Mouse (Mus musculus): Measurements from ENCODE around the gene Ugt8a.

Ugt8a gene

GRCm38 (mm10) chr3:125938092-125938755, at the start of gene Ugt8a:
Gene Ugt8a, minus strand, starts transcription at chr3:125938619.
- DNase-seq (ENCODE audit: low read depth, low spot score) = no peak

- no peak for DNase-seq (ENCODE audit: low read depth, low spot score)
These were observed 48.2 kb upstream of the Ugt8a start for GRCm38 (mm10) chr3:125986639-125987038.

GRCm38 (mm10) chr3:125983707-125984420, 45.4 kb upstream of the Ugt8a start:
- DNase-seq (ENCODE audit: low read depth, low spot score) = no peak

- no peak for DNase-seq (ENCODE audit: low read depth, low spot score)
These were observed 41.1 kb upstream of the Ugt8a start for GRCm38 (mm10) chr3:125979475-125979874.

- no peak for DNase-seq (ENCODE audit: low read depth, low spot score)
These were observed 37.5 kb upstream of the Ugt8a start for GRCm38 (mm10) chr3:125975899-125976298.

GRCm38 (mm10) chr3:125969458-125969857, 31.0 kb upstream of the Ugt8a start:
- no peak for DNase-seq (ENCODE audit: low read depth, low spot score)

- no peak for DNase-seq (ENCODE audit: low read depth, low spot score)
These were observed 17.9 kb upstream of the Ugt8a start for GRCm38 (mm10) chr3:125956196-125956885.

- no peak for DNase-seq (ENCODE audit: low read depth, low spot score)
These were observed 16.5 kb upstream of the Ugt8a start for GRCm38 (mm10) chr3:125954881-125955280.

GRCm38 (mm10) chr3:125940811-125941210, 2.4 kb upstream of the Ugt8a start:
- DNase-seq (ENCODE audit: low read depth, low spot score) = no peak

GRCm38 (mm10) chr3:125938756-125939109, 314 bp upstream of the Ugt8a start:
- DNase-seq (ENCODE audit: low read depth, low spot score) = no peak

- no peak for DNase-seq (ENCODE audit: low read depth, low spot score)
These were observed 805 bp downstream of the Ugt8a start for GRCm38 (mm10) chr3:125937536-125938091.

GRCm38 (mm10) chr3:125935796-125936195, 2.6 kb downstream of the Ugt8a start:
- DNase-seq (ENCODE audit: low read depth, low spot score) = no peak

- DNase-seq (ENCODE audit: low read depth, low spot score) = no peak
These were observed 5.7 kb downstream of the Ugt8a start for GRCm38 (mm10) chr3:125932594-125933237.

- DNase-seq (ENCODE audit: low read depth, low spot score) = no peak
These were observed 7.4 kb downstream of the Ugt8a start for GRCm38 (mm10) chr3:125931059-125931458.

- DNase-seq (ENCODE audit: low read depth, low spot score) = peak; percentile 38
These were observed 17.5 kb downstream of the Ugt8a start for GRCm38 (mm10) chr3:125920876-125921275.

GRCm38 (mm10) chr3:125898976-125899375, 39.4 kb downstream of the Ugt8a start:
- no peak for DNase-seq (ENCODE audit: low read depth, low spot score)

GRCm38 (mm10) chr3:125887109-125887508, 51.3 kb downstream of the Ugt8a start:
- no peak for DNase-seq (ENCODE audit: low read depth, low spot score)

GRCm38 (mm10) chr3:125884879-125885278, 53.5 kb downstream of the Ugt8a start:
- DNase-seq (ENCODE audit: low read depth, low spot score) = no peak

- no peak for DNase-seq (ENCODE audit: low read depth, low spot score)
These were observed 54.0 kb downstream of the Ugt8a start for GRCm38 (mm10) chr3:125884423-125884822.

- no peak for DNase-seq (ENCODE audit: low read depth, low spot score)
These were observed 55.4 kb downstream of the Ugt8a start for GRCm38 (mm10) chr3:125883009-125883408.

- peak; percentile 45 for DNase-seq (ENCODE audit: low read depth, low spot score)
These were observed 56.6 kb downstream of the Ugt8a start for GRCm38 (mm10) chr3:125881835-125882234.

GRCm38 (mm10) chr3:125874371-125874770, 64.0 kb downstream of the Ugt8a start:
- DNase-seq (ENCODE audit: low read depth, low spot score) = no peak
